ENCODE assay signal across 28 mouse cellular contexts in the genomic region with DNA sequence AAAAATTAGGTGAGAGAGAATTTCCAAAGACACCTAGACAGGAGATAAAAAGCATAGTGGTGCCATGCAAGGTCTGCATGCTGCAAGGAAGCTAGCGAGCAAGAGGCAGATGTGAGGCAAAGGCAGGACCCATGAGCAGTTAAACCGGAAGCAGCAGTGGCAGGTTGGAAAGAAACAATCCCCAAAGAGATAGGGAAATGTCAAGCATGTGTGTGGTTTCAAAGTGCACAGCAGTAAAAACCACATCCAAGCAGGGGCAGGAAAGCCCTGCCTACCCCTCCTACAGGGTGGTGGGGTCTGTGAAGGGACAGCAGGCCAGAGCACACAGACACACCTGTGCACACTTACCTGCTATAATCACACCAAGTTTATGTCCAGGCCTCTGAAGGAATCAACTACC.
A peak's percentile ranks its signal among the peaks of the same experiment; 100 is the strongest.
DNase-seq lines count a peak whose midpoint lies in the region; ATAC-seq and TF ChIP-seq lines count a peak whose summit lies in the region.
"Had no signal": no experiment of that assay in that cellular context is flagged by ENCODE, and none has a peak within 500 bp of the region (broad histone marks: within the 10 kb centered on the region; RNA-seq: fewer than 3 reads in every experiment).

No protein-coding gene starts in this region.

- H3K4me1 ChIP-seq in thymus, adult 2 months (replicated peaks; ENCODE audit: control insufficient read depth, insufficient read depth, low read length) = peaks cover 41% of the 10 kb centered on the region
- H3K4me1 ChIP-seq: embryonic facial prominence, embryonic 15.5 days; forebrain, embryonic 10.5 days; hindbrain, embryonic 15.5 days; limb, embryonic 15.5 days; liver, embryonic 15.5 days; midbrain, embryonic 15.5 days had no signal

- H3K36me3 ChIP-seq in thymus, adult 2 months (ENCODE audit: control insufficient read depth, insufficient read depth, low read length) = no peaks in the 10 kb centered on the region
- H3K36me3 ChIP-seq: embryonic facial prominence, embryonic 15.5 days; hindbrain, embryonic 15.5 days; limb, embryonic 15.5 days; liver, embryonic 15.5 days; midbrain, embryonic 15.5 days; neural tube, embryonic 15.5 days had no signal

- H3K27ac ChIP-seq in thymus, adult 2 months (ENCODE audit: control insufficient read depth, insufficient read depth, low read length) = peak overlapping the region; percentile 82
- H3K27ac ChIP-seq: embryonic facial prominence, embryonic 15.5 days; forebrain, embryonic 10.5 days; hindbrain, embryonic 15.5 days; layer of hippocampus, adult 2 months; limb, embryonic 15.5 days; liver, embryonic 15.5 days; midbrain, embryonic 15.5 days; neural tube, embryonic 15.5 days had no signal

- 8% methylated on average over 2 of the region's 2 CpGs for WGBS in thymus, adult 2 months

- no peak for TF ChIP-seq CTCF in thymus, adult 2 months (IDR thresholded peaks at IDR 0.05; ENCODE audit: borderline replicate concordance, control insufficient read depth, extremely low read depth, insufficient read depth, low read length, poor library complexity)

- no peak for TF ChIP-seq POLR2A in thymus, adult 2 months (IDR thresholded peaks at IDR 0.05; ENCODE audit: control insufficient read depth, extremely low read depth, insufficient read depth, low read length, poor library complexity)

- H3K27me3 ChIP-seq in thymus, adult 2 months (ENCODE audit: control insufficient read depth, insufficient read depth, low read length) = no peaks in the 10 kb centered on the region
- H3K27me3 ChIP-seq: embryonic facial prominence, embryonic 15.5 days; hindbrain, embryonic 15.5 days; limb, embryonic 15.5 days; liver, embryonic 15.5 days; midbrain, embryonic 15.5 days; neural tube, embryonic 15.5 days had no signal

- H3K4me3 ChIP-seq in thymus, adult 2 months (ENCODE audit: control insufficient read depth, insufficient read depth, low read length) = no peak overlapping the region
- H3K4me3 ChIP-seq: embryonic facial prominence, embryonic 15.5 days; forebrain, embryonic 10.5 days; hindbrain, embryonic 15.5 days; layer of hippocampus, adult 2 months; limb, embryonic 15.5 days; liver, embryonic 15.5 days; megakaryocyte, embryonic 14.5 days; midbrain, embryonic 15.5 days; myocyte; neural tube, embryonic 15.5 days had no signal

- peak; percentile 75 for ATAC-seq in common myeloid progenitor, adult 5-6 weeks (replicated peaks; ENCODE audit: low read depth, poor library complexity, severe bottlenecking)
- ATAC-seq: lung, postnatal 0 days; midbrain, embryonic 15.5 days had no signal

- DNase-seq in lung, postnatal 25 days (ENCODE audit: low spot score) = peak; percentile 15
- DNase-seq in lung, adult 18-20 months = no peak
- DNase-seq in thymus, adult 2 months = peak; percentile 65
- DNase-seq in left cerebral cortex, postnatal 4 days = no peak
- DNase-seq in cerebellum, postnatal 4 days (ENCODE audit: low spot score in 2 of 2) = no peak
- DNase-seq in ovary, postnatal 36 days (ENCODE audit: low spot score) = no peak
- DNase-seq: adrenal gland, postnatal 10 days; cerebellum, adult 11 months; cerebellum, postnatal 10 days; gastrocnemius, postnatal 10 days; heart, adult 18-20 months; heart, postnatal 4 days; kidney, adult 18-20 months; kidney, postnatal 14 days; layer of hippocampus, postnatal 36 days; right cerebral cortex, postnatal 25 days had no signal

- intact Hi-C loops in left cerebral cortex, postnatal 4 days (cut with DNase I) = no loop called here

Comparison
In these comparisons a context has a peak if more than half of its experiments do, and no peak if none do; other contexts are left out.
1. DNase-seq: peak in lung, postnatal 25 days (single experiment) and thymus, adult 2 months (single experiment); none in lung, adult 18-20 months (0 of 2), left cerebral cortex, postnatal 4 days (single experiment), cerebellum, postnatal 4 days (0 of 2) and ovary, postnatal 36 days (single experiment).